ENCODE assay signal across 9 mouse cellular contexts in genomic region chr15:59188371-59188770, GRCm38 (mm10).
DNase-seq lines count a peak whose midpoint lies in the region; ATAC-seq lines count a peak whose summit lies in the region.
"Had no signal": no experiment of that assay in that cellular context is flagged by ENCODE, and none has a peak within 500 bp of the region (broad histone marks: within the 10 kb centered on the region; RNA-seq: fewer than 3 reads in every experiment).

No protein-coding gene starts in this region.

- H3K9ac ChIP-seq in kidney, embryonic 15.5 days = no peak overlapping the region

- DNase-seq in kidney, adult 18-20 months = peak; percentile 55
- DNase-seq in brain, adult 2 months (ENCODE audit: low read depth, low spot score) = peak; percentile 90
- DNase-seq in gastrocnemius, postnatal 10 days = peak; percentile 53
- DNase-seq in left cerebral cortex, adult 18-20 months (ENCODE audit: low spot score in 2 of 2) = peak; percentile 9 to 19
- no peak for DNase-seq in adrenal gland, adult 2 months
- DNase-seq in liver = no peak
- DNase-seq in thymus, postnatal 36 days = no peak

- no peaks in the 10 kb centered on the region; the same call in 1 of the 2 replicates for H3K4me1 ChIP-seq in kidney, embryonic 15.5 days

- no peaks in the 10 kb centered on the region for H3K27me3 ChIP-seq in kidney, embryonic 15.5 days

- H3K4me3 ChIP-seq in kidney, embryonic 15.5 days (replicated peaks) = no peak overlapping the region

- WGBS in kidney, embryonic 15.5 days = 66% methylated on average over 4 of the region's 4 CpGs

- H3K9me3 ChIP-seq in kidney, embryonic 15.5 days (replicated peaks) = no peaks in the 10 kb centered on the region

- H3K27ac ChIP-seq in kidney, embryonic 15.5 days = no peak overlapping the region
- H3K27ac ChIP-seq: kidney, postnatal 0 days had no signal

- no peak for ATAC-seq in kidney, embryonic 15.5 days (replicated peaks; ENCODE audit: low FRiP score)

- no peaks in the 10 kb centered on the region for H3K36me3 ChIP-seq in kidney, embryonic 15.5 days

- no peak overlapping the region for H3K4me2 ChIP-seq in kidney, embryonic 15.5 days

Comparison
In these comparisons a context has a peak if more than half of its experiments do, and no peak if none do; other contexts are left out.
1. DNase-seq: peak in kidney, adult 18-20 months (single experiment), brain, adult 2 months (single experiment), gastrocnemius, postnatal 10 days (single experiment) and left cerebral cortex, adult 18-20 months (2 of 2); none in adrenal gland, adult 2 months (single experiment), liver (single experiment) and thymus, postnatal 36 days (0 of 2).